Mouse (Mus musculus) inflammation-experienced regulatory T-cells, adult 16 weeks (primary cell): Measurements from ENCODE around the gene Uqcc2. TPM values are rescaled to one million over a fixed set of nuclear protein-coding genes. Genes with fewer than 3 reads are reported as not detected.

Experiments used
- polyA plus RNA-seq: library from polyadenylated mRNA; unstranded; fragments of 100-300 nt; shearing (Covaris generic); gene quantifications from one replicate; pipeline ENCODE4 v1.2.1, GENCODE M21; 2017

Uqcc2 gene
- 104 TPM for polyA plus RNA-seq

GRCm38 (mm10) chr17:27133551-27134141 is at the start of gene Uqcc2:
TSS of gene Uqcc2 (minus strand) at chr17:27133916.

GRCm38 (mm10) chr17:27167545-27167944 is 33.8 kb upstream of the Uqcc2 start, which contains the start of gene Ip6k3:
TSS of gene Ip6k3 (minus strand) at chr17:27167795.

Other genes with a start within 250 kb of the Uqcc2 start
- 1.1 TPM for gene Kifc5b, start 216.8 kb downstream of the Uqcc2 start, polyA plus RNA-seq
- gene Phf1, start 200.9 kb downstream of the Uqcc2 start, polyA plus RNA-seq: 144 TPM
- gene Cuta, start 194.3 kb downstream of the Uqcc2 start, polyA plus RNA-seq: 173 TPM
- gene Syngap1, start 192.7 kb downstream of the Uqcc2 start, polyA plus RNA-seq: not detected
- gene Zbtb9, start 160.7 kb downstream of the Uqcc2 start, polyA plus RNA-seq: 26.9 TPM
- gene Bak1, start 104.9 kb downstream of the Uqcc2 start, polyA plus RNA-seq: 1.5 TPM
- gene Itpr3, start 76.6 kb downstream of the Uqcc2 start, polyA plus RNA-seq: 16.6 TPM
- gene Ip6k3, start 33.9 kb upstream of the Uqcc2 start, polyA plus RNA-seq: not detected
- 15.5 TPM for gene Lemd2, start 70.6 kb upstream of the Uqcc2 start, polyA plus RNA-seq